Comparison of ENCODE assay signal across 21 mouse cellular contexts in genomic region chr15:95989496-95990124, GRCm38 (mm10).
DNase-seq lines count a peak whose midpoint lies in the region; TF ChIP-seq lines count a peak whose summit lies in the region.
"Had no signal": no experiment of that assay in that cellular context is flagged by ENCODE, and none has a peak within 500 bp of the region (broad histone marks: within the 10 kb centered on the region; RNA-seq: fewer than 3 reads in every experiment).

No protein-coding gene starts in this region.

- DNase-seq in gastrocnemius, postnatal 25 days, result peak; percentile 31
- no peak for DNase-seq in gastrocnemius, postnatal 14 days
- DNase-seq in 416B (ENCODE audit: low read depth) (peak; percentile 57), MEL-GATA-1-ER (ENCODE audit: extremely low read depth, low read depth) (peak; percentile 31)
- DNase-seq in right cerebral cortex, postnatal 14 days, result no peak
- no peak for DNase-seq in lung, postnatal 10 days
- DNase-seq: adrenal gland, adult 8-10 months; cerebellum, adult 18-20 months; cerebellum, postnatal 25 days; heart, postnatal 14 days; kidney, postnatal 25 days; lung, postnatal 4 days; right cerebral cortex, postnatal 25 days; spleen, adult 18-20 months had no signal

- H3K4me3 ChIP-seq in myocyte, result no peak overlapping the region
- H3K4me3 ChIP-seq: embryonic facial prominence, embryonic 13.5 days; heart, embryonic 13.5 days; layer of hippocampus, adult 2 months; limb, embryonic 12.5 days; lung, embryonic 15.5 days; midbrain, embryonic 10.5 days had no signal

- no peak for TF ChIP-seq POLR2A in myocyte (IDR thresholded peaks at IDR 0.05; ENCODE audit: insufficient read length, low read depth)

- no peaks in the 10 kb centered on the region for H3K79me2 ChIP-seq in myocyte (ENCODE audit: control insufficient read depth, insufficient read depth)

- no peaks in the 10 kb centered on the region for H3K36me3 ChIP-seq in myocyte (ENCODE audit: control insufficient read depth, insufficient read depth)
- H3K36me3 ChIP-seq: embryonic facial prominence, embryonic 13.5 days; limb, embryonic 12.5 days; lung, embryonic 15.5 days; midbrain, embryonic 10.5 days had no signal

- no peaks in the 10 kb centered on the region for H3K27me3 ChIP-seq in myocyte (ENCODE audit: control insufficient read depth, insufficient read depth, insufficient read length)
- H3K27me3 ChIP-seq: embryonic facial prominence, embryonic 13.5 days; heart, embryonic 13.5 days; limb, embryonic 12.5 days; lung, embryonic 15.5 days had no signal

- peak overlapping the region; percentile 36 for H3K4me2 ChIP-seq in myocyte (ENCODE audit: low read depth)
- H3K4me2 ChIP-seq: embryonic facial prominence, embryonic 13.5 days; heart, embryonic 13.5 days; limb, embryonic 12.5 days; lung, embryonic 15.5 days had no signal

- intact Hi-C loops in gastrocnemius, postnatal 14 days (cut with DNase I; ENCODE audit: low total_unique reads), result no loop called here

- H3ac ChIP-seq in myocyte (ENCODE audit: control insufficient read depth, insufficient read length), result no peak overlapping the region

TF ChIP-seq in myocyte, 11 proteins besides CTCF, POLR2A, EP300 and RAD21:
- TF ChIP-seq REST (IDR thresholded peaks at IDR 0.05; ENCODE audit: insufficient read depth, insufficient read length), result no peak
- TF ChIP-seq MYOD1 (IDR thresholded peaks at IDR 0.05; ENCODE audit: control insufficient read depth in 1 of 3, insufficient read length in 2 of 3, low read depth in 2 of 3), result peak; percentile 75 to 97 (median 94)
- TF ChIP-seq MYOG (IDR thresholded peaks at IDR 0.05; ENCODE audit: control insufficient read depth in 1 of 3, insufficient read depth in 1 of 3, insufficient read length in 2 of 3, low read depth in 2 of 3), result peak; percentile 81 to 98 (median 94)
- TF ChIP-seq CEBPB (IDR thresholded peaks at IDR 0.05; ENCODE audit: insufficient read depth, poor library complexity, severe bottlenecking), result no peak
- peak; percentile 79 for TF ChIP-seq TCF12 (IDR thresholded peaks at IDR 0.05; ENCODE audit: insufficient read depth, poor library complexity, severe bottlenecking)
- TF ChIP-seq MAX (IDR thresholded peaks at IDR 0.05; ENCODE audit: low read depth), result no peak
- TF ChIP-seq POLR2AphosphoS2 (IDR thresholded peaks at IDR 0.05; ENCODE audit: insufficient read length, low read depth), result no peak
- TF ChIP-seq SRF (IDR thresholded peaks at IDR 0.05; ENCODE audit: control insufficient read depth, insufficient read length, low read depth), result no peak
- TF ChIP-seq TCF3 (IDR thresholded peaks at IDR 0.05; ENCODE audit: insufficient read length, low read depth), result peak; percentile 90
- TF ChIP-seq E2F4 (IDR thresholded peaks at IDR 0.05; ENCODE audit: insufficient read depth), result no peak
- no peak for TF ChIP-seq USF1 (IDR thresholded peaks at IDR 0.05; ENCODE audit: low read depth)
TF ChIP-seq in myocyte: peak in this region for 4.

Comparison
In these comparisons a context has a peak if more than half of its experiments do, and no peak if none do; other contexts are left out.
1. DNase-seq: peak in gastrocnemius, postnatal 25 days (single experiment), 416B (single experiment) and MEL-GATA-1-ER (single experiment); none in gastrocnemius, postnatal 14 days (single experiment), right cerebral cortex, postnatal 14 days (single experiment) and lung, postnatal 10 days (single experiment).